Comparison of ENCODE assay signal across 27 mouse cellular contexts in the genomic region with DNA sequence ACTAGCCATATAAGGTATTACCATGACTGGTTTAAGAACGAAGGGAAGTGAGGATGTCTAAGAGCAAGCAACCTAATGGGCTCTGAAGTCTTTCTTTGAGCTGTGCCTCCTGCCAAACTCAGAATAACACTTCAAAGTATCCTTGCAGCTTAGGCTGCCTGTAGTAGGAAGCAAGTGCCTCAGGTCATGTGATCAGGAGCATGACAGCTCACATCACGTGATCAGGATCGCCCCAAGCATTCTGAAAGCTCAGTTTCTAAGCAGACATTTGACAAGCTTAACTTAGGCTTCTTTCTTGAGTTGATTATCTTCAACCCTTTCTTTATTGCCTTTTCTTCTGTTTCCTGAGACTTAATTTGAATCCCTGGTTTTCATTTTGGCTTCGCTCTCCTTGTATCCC.
"Had no signal": no experiment of that assay in that cellular context is flagged by ENCODE, and none has a peak within 500 bp of the region (broad histone marks: within the 10 kb centered on the region; RNA-seq: fewer than 3 reads in every experiment).

No protein-coding gene starts in this region.

- H3K4me3 ChIP-seq: gastrocnemius, adult 2 months; heart, embryonic 13.5 days; heart, embryonic 15.5 days; hindbrain, embryonic 13.5 days; hindbrain, embryonic 15.5 days; kidney, embryonic 15.5 days; limb, embryonic 13.5 days; limb, embryonic 15.5 days; liver, embryonic 12.5 days had no signal

- H3K4me1 ChIP-seq: heart, embryonic 13.5 days; heart, embryonic 15.5 days; hindbrain, embryonic 13.5 days; hindbrain, embryonic 15.5 days; kidney, embryonic 15.5 days; limb, embryonic 13.5 days; limb, embryonic 15.5 days; liver, embryonic 12.5 days had no signal

- DNase-seq: gastrocnemius, adult 2 months; gastrocnemius, postnatal 10 days; gastrocnemius, postnatal 25 days; heart, adult 18-20 months; heart, postnatal 14 days; heart, postnatal 36 days; kidney, adult 11 months; kidney, adult 2 months; kidney, adult 9 months; kidney, postnatal 14 days; kidney, postnatal 36 days; layer of hippocampus, adult 9-11 months; layer of hippocampus, postnatal 36 days; left cerebral cortex, postnatal 4 days had no signal

- H3K9me3 ChIP-seq: heart, embryonic 13.5 days; heart, embryonic 15.5 days; hindbrain, embryonic 13.5 days; hindbrain, embryonic 15.5 days; kidney, embryonic 15.5 days; limb, embryonic 13.5 days; limb, embryonic 15.5 days; liver, embryonic 12.5 days had no signal

- H3K27me3 ChIP-seq: heart, embryonic 13.5 days; heart, embryonic 15.5 days; hindbrain, embryonic 13.5 days; hindbrain, embryonic 15.5 days; kidney, embryonic 15.5 days; limb, embryonic 13.5 days; limb, embryonic 15.5 days; liver, embryonic 12.5 days had no signal

- H3K27ac ChIP-seq: gastrocnemius, adult 2 months; heart, embryonic 13.5 days; heart, embryonic 15.5 days; hindbrain, embryonic 13.5 days; hindbrain, embryonic 15.5 days; hindbrain, postnatal 0 days; kidney, embryonic 15.5 days; kidney, postnatal 0 days; limb, embryonic 13.5 days; limb, embryonic 15.5 days; liver, embryonic 12.5 days; liver, embryonic 14.5 days had no signal

- H3K9ac ChIP-seq: heart, embryonic 13.5 days; heart, embryonic 15.5 days; hindbrain, embryonic 13.5 days; hindbrain, embryonic 15.5 days; kidney, embryonic 15.5 days; limb, embryonic 13.5 days; limb, embryonic 15.5 days; liver, embryonic 12.5 days; liver, embryonic 14.5 days had no signal

- H3K36me3 ChIP-seq: heart, embryonic 13.5 days; heart, embryonic 15.5 days; hindbrain, embryonic 13.5 days; hindbrain, embryonic 15.5 days; kidney, embryonic 15.5 days; limb, embryonic 13.5 days; limb, embryonic 15.5 days; liver, embryonic 12.5 days had no signal

- H3K4me2 ChIP-seq: heart, embryonic 11.5 days; heart, embryonic 13.5 days; heart, embryonic 15.5 days; hindbrain, embryonic 13.5 days; hindbrain, embryonic 15.5 days; kidney, embryonic 15.5 days; limb, embryonic 13.5 days; limb, embryonic 15.5 days; liver, embryonic 12.5 days had no signal

- ATAC-seq: hindbrain, postnatal 0 days; intestine, embryonic 16.5 days; liver, embryonic 12.5 days had no signal
